Mouse (Mus musculus) midbrain, embryonic 11.5 days (tissue): ENCODE measurements at regions not wholly inside any gene's neighbourhood (a gene's known extent, or its start where the extent isn't known, plus 50 kb on each side); places are given as distances from the start of the nearest gene placed in this dataset.

Experiments used
- ATAC-seq: fragments of 200-750 bp; cut with Nextera tagmentation; 2 replicates; pipeline ENCODE4 v1.8.0; 2017; ENCODE audit warnings: moderate TSS enrichment, moderate library complexity; ENCODE audit not compliant: low FRiP score
- DNase-seq: peaks from one replicate; pipeline ENCODE4 v3.0.0; 2015; ENCODE audit warnings: low spot score; ENCODE audit errors: missing footprints
- H3K27ac ChIP-seq: fragments of 300-500 bp; sonication (generic); 2 replicates; pipeline ENCODE4 v1.5.1; 2014; ENCODE audit warnings: low read depth, low read length
- H3K27me3 ChIP-seq: fragments of 300-500 bp; sonication (generic); 2 replicates; pipeline ENCODE4 v1.6.1; 2014; ENCODE audit warnings: mild to moderate bottlenecking, low read length, moderate library complexity, mixed read lengths; ENCODE audit not compliant: control insufficient read depth, insufficient read depth
- H3K36me3 ChIP-seq: fragments of 300-500 bp; sonication (generic); 2 replicates; pipeline ENCODE4 v1.6.1; 2014; ENCODE audit warnings: mild to moderate bottlenecking, low read length, moderate library complexity, mixed read lengths; ENCODE audit not compliant: control insufficient read depth, insufficient read depth
- H3K4me1 ChIP-seq: fragments of 300-500 bp; sonication (generic); 2 replicates; pipeline ENCODE4 v1.6.1; 2014; ENCODE audit warnings: low read length; ENCODE audit not compliant: control insufficient read depth, insufficient read depth
- H3K4me2 ChIP-seq: fragments of 300-500 bp; sonication (generic); 2 replicates; pipeline ENCODE4 v1.6.1; 2014; ENCODE audit warnings: mild to moderate bottlenecking, moderate library complexity
- H3K4me3 ChIP-seq: fragments of 300-500 bp; sonication (generic); 2 replicates; pipeline ENCODE4 v1.5.1; 2014; ENCODE audit warnings: low read depth, low read length
- H3K9ac ChIP-seq: fragments of 300-500 bp; sonication (generic); 2 replicates; pipeline ENCODE4 v1.6.1; 2014; ENCODE audit warnings: low read length
- H3K9me3 ChIP-seq: fragments of 300-500 bp; sonication (generic); 2 replicates; pipeline ENCODE4 v1.6.1; 2016; ENCODE audit warnings: low read length; ENCODE audit not compliant: control insufficient read depth
- WGBS: fragments of 180-500 bp; shearing (Covaris S2); extraction: QIAGEN DNeasy Blood & Tissue Kit; methylation state at CpG from one replicate; pipeline ENCODE4 v1.1.7; 2014; 5-methylcytosine and 5-hydroxymethylcytosine counted together

- ATAC-seq (no peak), DNase-seq (no peak)
- Histone ChIP-seq H3K4me2 (no peak overlapping the region), H3K4me3 (no peak overlapping the region), H3K27me3 (no peaks in the 10 kb centered on the region), H3K9ac (no peak overlapping the region), H3K9me3 (no peaks in the 10 kb centered on the region), H3K4me1 (no peaks in the 10 kb centered on the region), H3K36me3 (no peaks in the 10 kb centered on the region), H3K27ac (no peak overlapping the region)
- 74% methylated on average over 5 of the region's 5 CpGs for WGBS
These were observed 58.9 kb upstream of the Sesn3 start for GRCm38 (mm10) chr9:14215961-14216360.

GRCm38 (mm10) chr9:14222936-14223335, 51.9 kb upstream of the Sesn3 start:
- ATAC-seq (no peak), DNase-seq (no peak)
- WGBS: 72% methylated on average over 2 of the region's 2 CpGs
- Histone ChIP-seq H3K9me3 (no peaks in the 10 kb centered on the region), H3K27ac (no peak overlapping the region), H3K4me3 (no peak overlapping the region), H3K27me3 (no peaks in the 10 kb centered on the region), H3K4me1 (no peaks in the 10 kb centered on the region), H3K4me2 (no peak overlapping the region), H3K36me3 (no peaks in the 10 kb centered on the region), H3K9ac (no peak overlapping the region)
